Mouse (Mus musculus): ENCODE measurements at regions not wholly inside any gene's neighbourhood (a gene's known extent, or its start where the extent isn't known, plus 50 kb on each side); places are given as distances from the start of the nearest gene placed in this dataset.

GRCm38 (mm10) chr9:84295891-84296290 is 370.9 kb downstream of the Bckdhb start:
- no peak for DNase-seq (ENCODE audit: low spot score in 2 of 2)

GRCm38 (mm10) chr9:84296456-84296855 is 371.5 kb downstream of the Bckdhb start:
- DNase-seq (ENCODE audit: low spot score in 2 of 2) = no peak

- no peak for DNase-seq (ENCODE audit: low spot score in 2 of 2)
Observed at GRCm38 (mm10) chr9:84304398-84304797, 379.5 kb downstream of the Bckdhb start.

- DNase-seq (ENCODE audit: low spot score in 2 of 2) = no peak
Observed at GRCm38 (mm10) chr9:84318811-84319210, 393.9 kb downstream of the Bckdhb start.

GRCm38 (mm10) chr9:84319338-84319737 is 394.4 kb downstream of the Bckdhb start:
- DNase-seq (ENCODE audit: low spot score in 2 of 2) = no peak

- DNase-seq (ENCODE audit: low spot score in 2 of 2) = no peak
Observed at GRCm38 (mm10) chr9:84323145-84323544, 398.2 kb downstream of the Bckdhb start.

GRCm38 (mm10) chr9:84331083-84331602 is 406.2 kb downstream of the Bckdhb start:
- no peak for DNase-seq (ENCODE audit: low spot score in 2 of 2)

- peak; percentile 42 to 61 for DNase-seq (ENCODE audit: low spot score in 2 of 2)
Observed at GRCm38 (mm10) chr9:84343435-84344095, 418.6 kb downstream of the Bckdhb start.

GRCm38 (mm10) chr9:84350223-84350622 is 425.3 kb downstream of the Bckdhb start:
- DNase-seq (ENCODE audit: low spot score in 2 of 2) = no peak

GRCm38 (mm10) chr9:84354409-84354808 is 429.5 kb downstream of the Bckdhb start:
- no peak for DNase-seq (ENCODE audit: low spot score in 2 of 2)

GRCm38 (mm10) chr9:84356167-84356566 is 431.2 kb downstream of the Bckdhb start:
- DNase-seq (ENCODE audit: low spot score in 2 of 2) = no peak

- DNase-seq (ENCODE audit: low spot score in 2 of 2) = no peak
Observed at GRCm38 (mm10) chr9:84359879-84360278, 434.9 kb downstream of the Bckdhb start.

GRCm38 (mm10) chr9:84360484-84360883 is 435.5 kb downstream of the Bckdhb start:
- DNase-seq (ENCODE audit: low spot score in 2 of 2) = no peak

- no peak for DNase-seq (ENCODE audit: low spot score in 2 of 2)
Observed at GRCm38 (mm10) chr9:84363478-84363877, 438.5 kb downstream of the Bckdhb start.

GRCm38 (mm10) chr9:84369200-84369599 is 444.3 kb downstream of the Bckdhb start:
- DNase-seq (ENCODE audit: low spot score in 2 of 2) = no peak

GRCm38 (mm10) chr9:84370260-84370659 is 445.3 kb downstream of the Bckdhb start:
- no peak for DNase-seq (ENCODE audit: low spot score in 2 of 2)

GRCm38 (mm10) chr9:84375746-84376145 is 450.8 kb downstream of the Bckdhb start:
- DNase-seq (ENCODE audit: low spot score in 2 of 2) = no peak

GRCm38 (mm10) chr9:84376621-84377020 is 451.7 kb downstream of the Bckdhb start:
- no peak for DNase-seq (ENCODE audit: low spot score in 2 of 2)

GRCm38 (mm10) chr9:84381942-84382341 is 457.0 kb downstream of the Bckdhb start:
- DNase-seq (ENCODE audit: low spot score in 2 of 2) = no peak

GRCm38 (mm10) chr9:84389831-84390230 is 464.9 kb downstream of the Bckdhb start:
- no peak for DNase-seq (ENCODE audit: low spot score in 2 of 2)

- DNase-seq (ENCODE audit: low spot score in 2 of 2) = no peak
Observed at GRCm38 (mm10) chr9:84394536-84395314, 469.8 kb downstream of the Bckdhb start.

GRCm38 (mm10) chr9:84399481-84399880 is 474.5 kb downstream of the Bckdhb start:
- no peak for DNase-seq (ENCODE audit: low spot score in 2 of 2)
